Mouse (Mus musculus) layer of hippocampus, postnatal 14 days (tissue): Measurements from ENCODE around the gene Myo9b. TPM values are rescaled to one million over a fixed set of nuclear protein-coding genes. Genes with fewer than 3 reads are reported as not detected.
"Not testable (repeated sequence)": the region's sequence is repeated elsewhere in the genome, so short reads cannot be mapped to it uniquely, and the experiment has no call there.

Source experiments
- DNase-seq, 2 experiments: peaks; one replicate each; pipeline ENCODE4 v3.0.0; 2021 to 2022; ENCODE audit warnings: low spot score in 2 of 2, mixed read lengths in 1 of 2
- total RNA-seq, 2 experiments: library from RNA; stranded (reverse); gene quantifications; 2 replicates each; pipeline ENCODE4 v1.2.3; 2021

Gene Myo9b
- total RNA-seq, 2 experiments from 2014 or later = 31.2 to 36.4 TPM

DNA sequence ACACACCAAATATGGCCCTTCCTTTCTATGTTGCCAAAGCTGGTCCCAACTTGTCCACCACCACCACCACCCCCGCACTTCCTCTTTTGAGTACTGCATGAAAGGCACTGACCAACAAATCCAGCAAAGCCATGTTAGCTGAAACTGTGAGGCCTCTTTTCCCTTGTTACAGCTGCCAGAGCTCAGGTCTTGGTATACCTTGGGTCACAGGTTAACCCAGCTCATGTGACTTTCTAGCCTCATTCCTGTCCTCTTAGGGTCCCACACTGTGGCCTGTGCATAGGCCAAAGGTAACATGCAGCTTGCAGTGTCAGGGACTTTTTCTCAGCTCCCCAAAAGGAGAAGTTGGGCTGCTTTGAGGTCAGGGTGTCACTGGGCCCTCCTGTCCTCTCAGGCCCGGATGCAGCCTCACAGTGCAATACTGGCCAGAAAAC, 23.7 kb downstream of the Myo9b start:
- no peak for DNase-seq

DNA sequence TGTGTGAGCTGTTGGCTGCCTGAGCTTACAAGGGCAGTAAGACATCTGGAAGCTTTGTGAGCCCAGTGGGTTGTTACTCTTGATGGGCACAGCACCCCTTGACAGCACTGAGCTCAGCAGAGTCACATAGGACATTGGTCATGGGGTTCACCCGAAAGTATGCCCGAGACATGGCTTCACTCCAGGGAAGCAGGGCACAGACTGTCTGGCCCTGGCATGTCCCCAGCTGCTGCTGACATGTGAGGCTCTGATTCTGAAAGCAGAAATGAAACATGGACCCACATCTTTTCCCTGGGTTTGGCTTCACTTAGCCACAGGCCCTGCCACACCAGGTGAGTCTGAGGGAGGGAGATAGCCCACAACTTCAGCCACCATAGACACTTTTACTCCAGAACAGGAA, 24.3 kb downstream of the Myo9b start:
- no peak for DNase-seq

DNA sequence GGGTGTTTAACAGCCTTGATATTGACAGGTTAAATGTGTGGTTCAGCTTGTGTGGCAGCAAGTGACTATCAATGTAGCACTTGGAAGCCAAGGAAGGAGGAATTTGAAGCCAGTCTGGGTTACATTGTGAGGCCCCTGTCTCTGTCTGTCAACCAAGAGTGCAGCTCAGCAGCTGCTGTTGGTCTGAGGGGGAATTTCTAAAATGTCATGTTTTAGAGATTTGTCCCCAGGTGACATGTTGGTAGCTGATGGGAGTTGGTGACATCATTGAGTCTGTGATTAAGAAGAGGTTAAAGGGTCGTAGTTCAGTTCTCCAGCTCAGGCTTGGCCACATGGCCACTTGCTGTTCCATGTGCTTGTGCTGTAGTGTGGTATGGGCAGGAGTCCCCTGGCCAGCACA, 24.9 kb downstream of the Myo9b start:
- no peak for DNase-seq

DNA sequence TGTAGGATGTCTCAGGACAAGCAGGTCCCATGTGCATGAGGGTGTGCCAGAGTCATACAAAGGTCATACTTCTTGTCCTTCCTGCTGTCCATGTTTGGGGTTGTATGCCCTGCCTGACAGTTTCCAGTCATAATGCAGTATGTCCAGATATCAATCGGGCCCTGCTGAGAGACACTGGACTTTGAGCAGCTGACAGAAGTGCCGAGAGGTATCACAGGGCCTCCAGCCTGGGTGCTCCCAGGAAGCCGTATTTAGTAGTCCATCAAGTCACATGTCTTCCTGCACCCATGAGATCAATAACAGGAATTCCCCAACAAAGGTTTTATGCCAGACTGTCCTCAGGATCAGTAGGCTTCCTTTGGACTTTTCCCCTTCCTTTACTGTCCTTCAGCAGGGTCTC, 27.2 kb downstream of the Myo9b start:
- DNase-seq = no peak

DNA sequence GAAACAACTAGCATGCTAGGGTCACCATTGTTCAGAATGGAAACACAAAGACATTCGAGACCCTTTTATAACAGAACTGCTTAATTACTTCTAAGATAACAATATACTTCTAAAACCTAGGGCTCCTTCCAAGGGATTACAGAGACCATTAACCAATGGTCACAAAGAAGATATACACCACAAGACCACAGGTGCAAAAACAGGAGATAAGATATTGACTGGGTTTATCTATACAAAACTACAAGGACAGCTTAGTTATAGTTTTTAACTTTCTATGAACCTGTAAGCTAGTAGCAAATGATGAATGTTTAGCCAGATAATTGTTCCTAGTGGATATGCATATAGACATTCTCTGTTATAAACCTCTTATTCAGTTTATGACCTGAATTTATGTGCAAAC, 30.3 kb downstream of the Myo9b start:
- no peak for DNase-seq

DNA sequence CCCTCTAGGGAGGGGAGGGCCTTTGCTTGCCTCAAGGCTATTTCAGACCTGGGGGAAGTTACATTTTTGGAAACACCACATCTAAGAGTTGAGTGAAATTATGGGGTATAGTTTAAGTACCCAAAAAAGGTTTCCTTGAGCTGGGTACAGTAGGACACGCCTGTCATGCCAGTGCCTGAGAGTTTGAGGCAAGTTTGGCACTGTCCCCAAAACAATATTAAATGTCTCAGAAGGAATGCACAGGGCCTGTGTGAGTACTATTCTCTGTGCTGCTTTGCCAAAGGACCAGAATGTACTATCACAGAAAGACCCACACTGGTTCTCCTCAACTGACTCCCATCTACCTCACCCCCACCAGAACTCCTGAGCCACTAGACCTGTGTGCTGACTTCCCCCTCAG, 31.1 kb downstream of the Myo9b start:
- no peak for DNase-seq

DNA sequence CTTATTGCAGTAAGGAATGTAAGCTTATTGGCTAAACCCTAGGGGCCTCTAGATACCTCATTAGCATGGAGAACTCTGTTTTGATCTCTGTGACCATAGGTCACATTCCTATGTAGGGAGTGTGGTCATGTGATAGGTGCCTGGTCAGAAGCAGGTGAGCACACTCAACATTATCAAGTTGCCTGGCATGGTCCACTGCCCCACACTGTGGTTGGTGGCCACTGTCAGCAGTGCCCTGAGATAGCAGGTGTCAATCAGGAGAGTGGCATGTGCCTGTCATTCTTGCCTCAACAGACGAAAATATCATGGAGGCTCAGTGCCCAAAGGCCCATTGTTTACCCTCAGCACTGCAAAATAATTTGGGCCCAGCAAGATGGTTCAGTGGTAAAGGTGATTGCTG, 33.5 kb downstream of the Myo9b start:
- no peak for DNase-seq

DNA sequence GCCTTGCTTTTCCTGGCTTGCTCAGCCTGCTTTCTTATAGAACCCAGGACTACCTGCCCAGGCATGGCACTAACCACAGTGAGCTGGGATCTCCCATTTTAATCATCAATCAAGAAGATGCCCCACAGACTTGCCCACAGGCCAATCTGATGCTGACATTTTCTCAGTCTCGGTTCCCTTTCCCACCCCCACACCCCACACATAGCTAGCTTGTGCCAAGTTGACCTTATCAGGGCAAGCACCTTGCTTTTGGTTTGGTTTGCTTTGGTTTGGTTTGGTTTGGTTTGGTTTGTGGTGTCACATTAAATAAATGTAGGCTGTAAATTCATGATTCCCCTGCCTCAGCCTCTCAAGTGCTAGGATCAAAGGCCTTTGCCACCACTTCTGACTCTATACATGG, 34.9 kb downstream of the Myo9b start:
- DNase-seq = no peak

DNA sequence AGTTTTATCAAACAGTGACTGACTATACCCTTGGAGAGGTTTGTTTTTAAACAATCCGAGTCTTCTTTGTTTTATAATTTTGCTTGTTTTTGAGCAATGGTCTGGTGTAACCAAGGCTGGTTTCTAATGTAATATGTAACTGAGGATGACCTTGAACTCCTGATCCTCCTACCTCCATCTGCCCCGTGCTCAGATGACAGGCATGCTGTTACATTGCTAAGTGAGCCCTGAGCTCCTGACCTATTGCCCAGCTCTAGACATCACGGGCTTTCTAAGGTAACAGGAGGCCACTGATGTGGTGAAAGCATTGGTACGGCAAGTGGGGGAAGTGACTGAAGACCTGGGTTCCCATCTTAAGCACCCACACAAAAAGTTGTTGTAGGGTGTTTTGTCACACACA, 35.4 kb downstream of the Myo9b start:
- DNase-seq = no peak

DNA sequence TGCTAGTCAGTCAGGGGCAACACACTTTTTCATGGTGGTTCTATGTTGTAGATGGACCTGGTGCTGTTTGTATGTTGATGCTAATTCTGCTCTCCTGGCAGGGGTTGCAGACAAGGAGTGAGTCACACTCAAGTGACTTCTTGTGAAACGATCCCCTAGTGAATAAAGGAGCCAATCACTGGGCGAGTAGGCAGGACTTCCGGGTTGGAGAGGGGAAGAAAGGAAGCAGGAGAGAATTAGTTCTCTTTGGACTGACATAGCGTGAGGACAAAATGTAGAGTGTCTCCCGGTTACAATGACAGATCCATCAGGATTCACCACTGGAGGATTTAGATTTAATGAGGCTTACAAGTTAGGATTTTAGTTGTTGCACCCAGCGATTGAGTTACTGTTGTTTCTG, 37.9 kb downstream of the Myo9b start:
- DNase-seq = no peak

DNA sequence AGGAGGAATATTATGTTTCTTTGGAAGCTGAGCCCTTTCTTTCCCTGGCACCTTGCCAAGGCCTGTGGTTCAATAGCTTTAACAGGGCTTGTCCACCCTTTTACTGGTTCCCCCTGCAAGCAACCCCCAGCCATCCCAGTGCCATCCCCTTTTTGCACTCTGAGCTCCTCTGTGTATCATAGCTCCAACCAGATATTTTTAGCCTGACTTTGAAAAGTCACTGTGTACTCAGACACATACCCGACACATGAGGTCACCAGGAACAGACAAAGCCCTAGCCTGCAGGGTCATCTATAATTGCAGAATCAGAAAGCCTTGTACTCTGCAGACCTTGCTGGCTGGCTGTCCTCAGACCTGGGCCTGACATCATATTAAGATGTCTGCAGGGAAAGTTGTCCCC, 40.2 kb downstream of the Myo9b start:
- no peak for DNase-seq

DNA sequence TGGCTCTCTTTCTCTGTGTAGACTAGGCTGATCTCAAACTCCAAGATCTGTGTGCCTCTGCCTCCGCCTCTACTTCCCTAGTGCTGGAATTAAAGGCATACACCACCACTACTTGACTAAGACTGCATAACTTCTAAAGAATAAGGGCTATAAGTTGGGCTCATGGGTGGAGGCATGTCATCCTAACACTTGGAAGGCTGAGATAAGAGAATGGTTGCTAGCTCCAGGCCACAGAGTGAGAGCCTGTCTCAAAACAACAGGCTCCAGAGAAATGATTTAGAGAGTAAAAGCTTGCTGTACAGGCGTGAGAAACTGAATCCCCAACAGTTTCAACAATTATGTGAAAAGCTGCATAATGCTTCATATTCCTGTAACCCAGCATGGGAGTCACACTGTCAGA, 41.4 kb downstream of the Myo9b start:
- DNase-seq = no peak

DNA sequence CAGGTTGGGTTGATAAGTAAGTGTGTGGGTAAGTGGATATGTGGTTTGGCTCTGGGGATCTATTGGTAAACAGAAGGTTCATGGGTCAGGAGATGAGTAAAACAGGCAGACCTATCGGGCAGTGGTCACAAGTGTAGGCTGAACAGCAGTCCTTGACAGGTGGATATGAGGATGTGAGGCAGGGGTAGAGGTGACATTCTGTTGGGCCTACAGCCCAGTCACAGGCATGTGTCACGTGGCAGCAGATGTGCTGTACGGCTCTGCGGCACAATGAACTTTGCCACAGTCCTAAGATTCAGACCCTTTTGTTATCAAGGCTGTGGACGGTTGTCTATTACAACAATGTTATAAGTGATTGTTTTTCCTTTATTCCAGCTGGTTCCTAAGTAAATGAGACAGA, 43.5 kb downstream of the Myo9b start:
- no peak for DNase-seq

DNA sequence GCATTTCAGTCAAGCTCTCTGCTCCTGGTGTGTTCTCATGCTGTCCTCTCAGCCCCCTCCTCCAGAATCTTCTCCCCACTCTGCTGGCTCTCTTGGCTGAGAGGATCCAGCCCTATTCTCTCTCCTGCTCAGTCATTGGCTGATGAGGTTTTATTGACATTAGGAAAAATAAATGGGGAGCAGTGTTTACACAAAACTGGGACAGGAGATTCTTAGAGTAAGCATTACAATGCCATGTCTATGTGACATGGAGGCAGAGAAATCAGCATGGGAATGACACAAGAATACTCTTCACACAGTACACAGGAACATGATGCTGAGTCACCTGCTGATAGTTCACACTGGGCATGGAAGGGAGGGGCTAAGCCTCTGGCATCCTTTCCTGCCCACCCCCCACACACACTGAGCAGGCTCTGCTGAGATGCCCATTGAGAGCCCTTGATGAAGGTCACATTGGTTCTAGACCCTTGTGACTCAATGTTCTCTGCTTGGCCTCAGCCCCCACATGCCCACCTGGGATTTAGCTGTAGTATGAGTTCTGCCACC, 44.0 kb downstream of the Myo9b start:
- no peak for DNase-seq

DNA sequence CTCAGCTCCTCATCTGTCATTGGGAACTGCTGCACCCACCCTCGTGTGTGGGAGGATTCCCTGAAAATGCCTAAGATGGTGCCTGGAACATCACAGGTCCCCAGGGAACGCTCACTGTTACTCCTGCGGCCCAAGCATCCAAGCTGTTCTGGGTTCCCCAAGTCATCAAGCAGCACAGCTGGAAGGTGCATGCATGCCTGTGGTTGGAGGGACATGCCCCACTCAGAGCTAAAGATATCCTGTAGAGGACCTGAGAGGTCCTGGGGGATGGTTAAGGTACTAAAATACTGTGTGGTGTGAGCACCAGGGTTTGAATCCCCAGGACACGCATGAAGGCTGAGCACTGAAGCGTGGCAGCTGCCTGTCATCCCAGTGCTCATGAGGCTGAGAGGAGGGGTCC, 46.1 kb downstream of the Myo9b start:
- DNase-seq = not testable (repeated sequence)

DNA sequence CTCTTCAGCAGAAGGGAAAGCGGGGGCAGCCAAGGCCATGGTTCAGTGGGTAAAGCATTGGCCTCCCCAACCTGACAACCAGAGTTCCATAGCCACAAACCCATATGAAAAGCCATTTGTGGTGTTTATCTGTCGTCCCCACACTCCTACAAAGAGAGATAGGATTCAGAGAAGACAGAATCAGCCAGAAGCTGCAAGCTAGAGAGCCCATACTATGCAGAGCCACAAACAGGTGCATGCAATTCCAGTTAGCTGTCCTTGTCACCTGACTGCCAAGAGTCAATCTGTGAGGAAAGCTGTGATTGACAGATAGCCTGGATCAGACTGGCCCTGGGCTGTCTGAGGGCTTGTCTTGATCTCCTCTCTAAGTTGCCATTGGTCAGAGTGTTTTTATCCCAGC, 47.2 kb downstream of the Myo9b start:
- DNase-seq = not testable (repeated sequence)

DNA sequence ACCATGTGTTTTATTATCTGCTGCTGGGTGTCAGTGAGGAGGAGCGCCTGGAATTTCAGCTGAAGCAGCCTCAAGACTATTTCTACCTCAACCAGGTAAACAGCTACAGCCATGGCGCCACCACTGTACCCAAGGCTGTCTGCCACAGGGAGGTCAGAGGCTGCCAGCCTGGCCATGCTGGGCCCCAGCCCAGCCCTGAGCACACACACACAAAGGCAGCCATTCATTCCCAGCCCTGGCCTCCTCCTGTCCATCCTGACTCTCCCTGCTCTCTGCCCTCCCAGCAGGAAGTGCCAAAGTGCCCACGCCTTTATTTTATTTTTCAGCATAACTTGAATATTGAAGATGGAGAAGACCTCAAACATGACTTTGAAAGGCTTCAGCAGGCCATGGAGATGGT, 50.4 kb downstream of the Myo9b start:
- DNase-seq = no peak

DNA sequence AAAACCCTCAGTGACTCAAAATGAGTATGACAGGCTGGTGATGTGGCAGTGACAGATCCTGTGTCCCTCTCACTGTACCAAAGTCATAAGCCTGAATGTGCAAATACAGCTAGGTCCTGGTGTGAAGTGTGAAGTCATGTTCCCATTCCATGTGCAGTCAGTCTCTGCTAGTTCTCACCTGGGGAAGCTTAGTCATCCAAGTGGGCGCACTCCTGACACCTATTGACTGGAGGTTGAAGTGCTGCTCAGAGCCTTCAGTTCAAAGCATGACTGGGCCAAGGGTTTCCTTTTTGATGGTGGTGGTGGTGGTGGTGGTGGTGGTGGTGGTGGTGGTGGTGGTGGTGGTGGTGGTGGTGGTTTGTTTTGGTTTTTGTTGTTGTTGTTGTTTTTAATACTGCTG, 52.3 kb downstream of the Myo9b start:
- DNase-seq = peak in 1 of 2 experiments; percentile 13

DNA sequence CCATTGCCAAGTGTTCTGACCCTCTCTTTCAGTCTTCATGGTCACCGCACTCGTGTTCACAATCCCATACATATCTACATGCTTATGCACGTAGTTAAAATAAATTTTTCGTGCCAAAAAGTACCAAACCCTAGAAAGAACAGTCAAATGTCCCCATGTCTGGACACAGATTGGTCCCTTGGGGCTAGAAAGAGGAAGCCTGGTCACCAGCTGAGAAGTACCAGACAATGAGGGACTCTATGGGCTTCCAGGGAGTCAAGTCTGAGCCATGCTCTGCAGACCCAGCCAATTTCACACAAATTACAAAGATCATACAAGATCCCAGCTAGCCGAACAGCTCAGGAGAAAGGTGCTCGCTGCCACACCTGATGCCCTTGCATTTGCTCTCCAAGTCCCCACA, 65.3 kb downstream of the Myo9b start:
- DNase-seq = not testable (repeated sequence)

DNA sequence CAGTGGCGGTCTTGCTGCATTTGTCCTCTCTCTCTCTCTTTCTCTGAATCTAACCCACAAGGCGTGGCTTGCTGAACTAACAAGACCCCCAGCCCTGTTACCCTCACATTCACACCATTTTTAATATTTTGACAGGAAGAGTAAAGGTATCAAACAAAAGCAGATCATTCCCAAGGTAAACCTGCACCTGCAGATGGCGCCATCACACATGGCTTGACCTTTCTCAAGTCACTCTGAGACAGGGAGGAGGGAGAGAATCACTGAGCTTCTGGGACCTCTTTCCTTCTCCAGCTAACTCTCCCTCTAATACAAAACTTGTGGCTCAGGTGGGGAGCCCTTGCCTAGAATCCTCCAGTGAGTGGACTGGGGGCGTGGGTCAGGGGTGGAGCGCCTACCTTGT, 68.1 kb downstream of the Myo9b start:
- no peak for DNase-seq

DNA sequence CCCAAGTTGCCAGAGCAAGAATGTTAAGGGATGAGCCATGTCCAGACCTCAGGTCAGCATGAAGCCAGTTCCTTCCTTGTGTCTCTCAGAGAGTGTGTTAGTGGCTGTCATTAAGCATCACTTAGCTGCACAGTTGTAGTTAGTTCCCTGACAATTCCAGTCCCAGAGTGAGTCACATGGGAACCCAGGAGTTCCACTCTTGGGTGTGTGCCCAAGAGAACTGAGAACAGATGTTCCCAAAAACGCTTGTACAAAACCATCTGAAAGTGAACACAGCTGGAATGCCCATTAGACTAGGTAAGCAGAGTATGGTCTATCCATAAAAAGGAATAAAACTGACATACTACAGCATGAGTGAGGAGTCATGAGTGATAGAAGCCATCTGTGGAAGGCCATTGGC, 74.1 kb downstream of the Myo9b start:
- DNase-seq = no peak

DNA sequence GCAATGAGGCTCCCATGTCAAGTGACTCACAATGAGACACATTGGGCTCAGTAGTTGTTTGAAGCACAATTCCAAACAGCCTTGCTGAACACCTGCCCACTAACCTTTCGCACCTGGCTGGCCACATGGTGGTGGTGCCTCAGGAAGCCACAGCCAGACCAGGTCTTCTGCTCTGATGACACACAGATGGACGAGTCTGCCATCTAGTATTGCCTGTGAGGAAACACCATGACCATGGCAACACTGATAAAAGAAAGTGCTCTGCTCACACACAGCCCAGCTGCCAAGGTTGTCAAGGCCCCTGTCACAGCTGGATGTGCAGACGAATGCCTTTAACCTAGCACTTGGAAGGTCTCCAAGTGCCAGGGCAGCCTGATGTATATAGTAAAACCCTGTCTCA, 78.6 kb downstream of the Myo9b start:
- no peak for DNase-seq

DNA sequence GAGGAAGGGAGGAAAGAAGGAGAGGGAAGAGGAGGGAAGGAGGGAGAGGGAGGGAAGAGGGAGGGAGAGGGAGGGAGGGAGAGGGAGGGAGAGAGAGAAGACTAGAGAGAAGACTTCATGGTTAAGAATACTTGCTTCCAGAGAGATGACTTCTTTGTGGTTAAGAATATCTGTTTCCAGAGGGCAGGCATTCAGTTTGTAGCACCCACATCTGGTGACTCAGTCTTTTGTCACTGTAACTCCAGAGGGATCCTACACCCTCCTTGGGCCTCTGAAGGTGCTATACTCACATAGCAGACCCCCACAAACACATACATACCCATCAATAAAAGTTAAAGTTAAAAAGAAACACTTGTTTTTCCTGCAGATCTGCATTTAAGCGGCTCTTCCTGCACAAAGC, 79.0 kb downstream of the Myo9b start:
- DNase-seq = no peak

DNA sequence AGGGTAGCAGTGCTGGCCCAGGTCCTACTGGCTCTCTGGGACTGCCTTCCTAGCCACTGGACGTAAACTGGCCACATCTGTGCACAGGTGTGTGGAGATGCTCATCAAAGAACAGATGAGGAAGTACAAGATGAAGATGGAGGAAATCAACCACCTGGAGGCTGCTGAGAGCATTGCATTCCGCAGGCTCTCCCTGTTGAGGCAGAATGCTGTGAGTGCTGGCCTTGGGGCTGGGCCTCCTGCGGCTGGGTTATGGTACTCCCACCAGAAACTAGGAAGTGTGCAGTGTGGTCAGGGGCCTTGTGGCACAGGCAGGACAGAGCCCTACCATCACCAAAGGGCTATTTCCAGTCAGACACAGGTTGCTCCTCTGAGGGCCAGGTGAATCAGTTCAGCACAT, 85.5 kb downstream of the Myo9b start:
- DNase-seq = no peak
